Mouse (Mus musculus) hindbrain, embryonic 15.5 days (tissue): ENCODE results near the gene Igfbp5. TPM values are rescaled to one million over a fixed set of nuclear protein-coding genes. Genes with fewer than 3 reads are reported as not detected.
A peak's percentile ranks its signal among the peaks of the same experiment; 100 is the strongest.

Experiments
- ATAC-seq: fragments of 200-750 bp; cut with Nextera tagmentation; 2 replicates; pipeline ENCODE4 v1.8.0; 2017; ENCODE audit warnings: low read depth, moderate number of reproducible peaks, moderate TSS enrichment; ENCODE audit not compliant: low FRiP score
- H3K27ac ChIP-seq: fragments of 300-500 bp; sonication (generic); replicated peaks from 2 replicates; pipeline ENCODE4 v1.5.1; 2015; ENCODE audit warnings: mild to moderate bottlenecking, inconsistent platforms
- H3K27me3 ChIP-seq: fragments of 300-500 bp; sonication (generic); 2 replicates; pipeline ENCODE4 v1.6.1; 2015; ENCODE audit warnings: control low read depth, inconsistent platforms
- H3K36me3 ChIP-seq: fragments of 300-500 bp; sonication (generic); 2 replicates; pipeline ENCODE4 v1.6.1; 2015; ENCODE audit warnings: control low read depth, inconsistent platforms
- H3K4me1 ChIP-seq: fragments of 300-500 bp; sonication (generic); replicated peaks from 2 replicates; pipeline ENCODE4 v1.6.1; 2015; ENCODE audit warnings: control low read depth, inconsistent platforms
- H3K4me2 ChIP-seq: fragments of 300-500 bp; sonication (generic); 2 replicates; pipeline ENCODE4 v1.6.1; 2015; ENCODE audit warnings: moderate library complexity, mild to moderate bottlenecking, inconsistent platforms
- H3K4me3 ChIP-seq: fragments of 300-500 bp; sonication (generic); 2 replicates; pipeline ENCODE4 v1.5.1; 2015; ENCODE audit warnings: mild to moderate bottlenecking, inconsistent platforms
- H3K9ac ChIP-seq: fragments of 300-500 bp; sonication (generic); 2 replicates; pipeline ENCODE4 v1.6.1; 2015; ENCODE audit warnings: inconsistent platforms
- H3K9me3 ChIP-seq: fragments of 300-500 bp; sonication (generic); 2 replicates; pipeline ENCODE4 v1.6.1; 2016; ENCODE audit warnings: control low read depth, inconsistent platforms
- WGBS: fragments of 180-500 bp; shearing (Covaris S2); methylation state at CpG from one replicate; pipeline ENCODE4 v1.1.7; 2015; 5-methylcytosine and 5-hydroxymethylcytosine counted together
- polyA plus RNA-seq: library from polyadenylated mRNA; unstranded; fragments of >200 nt; fragmentation: Nextera tagmentation; extraction: Ambion mirVana; gene quantifications from 2 replicates; pipeline ENCODE4 v1.2.1, GENCODE M21; 2015

Gene Igfbp5
- polyA plus RNA-seq = 48.5 and 56.5 TPM in 2 replicates

- Histone ChIP-seq H3K9me3 (no peaks in the 10 kb centered on the region), H3K9ac (peak within 1 kb of the TSS; percentile 64), H3K36me3 (no peaks in the 10 kb centered on the region), H3K4me3 (peak within 1 kb of the TSS; percentile 54), H3K27ac (peak within 1 kb of the TSS; percentile 78), H3K4me1 (peaks cover 63% of the 10 kb centered on the region), H3K4me2 (peak within 1 kb of the TSS; percentile 98), H3K27me3 (no peaks in the 10 kb centered on the region)
- under 1% methylated on average over 38 of the region's 38 CpGs for WGBS
- ATAC-seq = peak; percentile 56; the same call in 1 of the 2 replicates
Measured at GRCm38 (mm10) chr1:72874287-72875211, at the start of gene Igfbp5. Igfbp5 (minus strand) TSS chr1:72874884.

DNA sequence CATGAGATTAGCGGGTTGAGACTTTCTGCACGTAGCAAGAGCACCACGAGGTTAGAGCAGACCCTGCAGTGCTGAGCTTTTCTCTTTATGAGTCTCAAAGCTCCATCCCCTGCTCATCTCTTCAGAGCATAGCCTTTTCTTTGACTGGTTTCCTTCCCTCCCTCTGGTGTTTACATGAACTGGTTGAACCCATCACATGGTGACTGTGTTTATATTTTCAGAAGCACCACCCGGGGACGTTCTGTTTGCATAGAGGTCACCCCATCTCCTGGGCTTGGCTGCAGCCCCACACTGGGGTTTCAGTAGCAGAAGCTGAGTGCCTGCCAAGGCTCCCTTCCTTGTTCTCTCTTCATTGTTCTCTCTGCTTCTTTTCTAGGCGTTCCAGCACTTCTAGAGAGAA is 40.1 kb upstream of the Igfbp5 start:
- Histone ChIP-seq H3K27me3 (no peaks in the 10 kb centered on the region), H3K4me2 (no peak overlapping the region), H3K9ac (no peak overlapping the region), H3K4me1 (no peaks in the 10 kb centered on the region), H3K4me3 (no peak overlapping the region), H3K9me3 (no peaks in the 10 kb centered on the region), H3K27ac (no peak overlapping the region), H3K36me3 (no peaks in the 10 kb centered on the region)
- no peak for ATAC-seq
- 68% methylated on average over 6 of the region's 6 CpGs for WGBS

- H3K9ac ChIP-seq = no peak overlapping the region
- H3K36me3 ChIP-seq = no peaks in the 10 kb centered on the region
- no peak overlapping the region for H3K4me3 ChIP-seq
- ATAC-seq = no peak
- no peak overlapping the region for H3K4me2 ChIP-seq
- WGBS = 89% methylated on average over 5 of the region's 5 CpGs
- H3K27me3 ChIP-seq = no peaks in the 10 kb centered on the region
- H3K27ac ChIP-seq = no peak overlapping the region
- no peaks in the 10 kb centered on the region for H3K9me3 ChIP-seq
- H3K4me1 ChIP-seq = no peaks in the 10 kb centered on the region
Measured at GRCm38 (mm10) chr1:72913073-72913472, 38.4 kb upstream of the Igfbp5 start.

DNA sequence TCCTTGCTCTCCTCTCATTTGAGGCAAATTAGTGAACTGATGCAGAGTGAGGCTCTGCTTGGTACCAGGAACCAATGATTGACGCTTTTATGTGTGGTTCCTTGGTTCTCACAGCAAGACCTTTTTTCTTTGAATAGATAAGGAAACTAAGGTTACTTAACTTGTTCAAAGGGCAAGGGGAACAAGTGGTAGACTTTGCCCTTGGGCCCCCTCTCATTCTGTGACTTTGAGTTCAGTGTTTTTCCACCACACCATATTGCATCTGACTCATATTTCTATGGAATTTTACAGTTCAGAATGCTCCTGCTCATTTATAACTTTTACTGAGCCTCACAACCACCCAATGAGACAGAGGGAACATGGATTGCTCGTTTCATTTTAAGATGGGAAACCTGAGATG is 21.1 kb upstream of the Igfbp5 start:
- H3K36me3 ChIP-seq = no peaks in the 10 kb centered on the region
- no peak overlapping the region for H3K9ac ChIP-seq
- no peak overlapping the region for H3K4me3 ChIP-seq
- no peak overlapping the region for H3K4me2 ChIP-seq
- H3K27me3 ChIP-seq = no peaks in the 10 kb centered on the region
- no peaks in the 10 kb centered on the region for H3K9me3 ChIP-seq
- no peak overlapping the region for H3K27ac ChIP-seq
- WGBS = 73% methylated on average over 2 of the region's 2 CpGs
- no peaks in the 10 kb centered on the region for H3K4me1 ChIP-seq
- no peak for ATAC-seq

DNA sequence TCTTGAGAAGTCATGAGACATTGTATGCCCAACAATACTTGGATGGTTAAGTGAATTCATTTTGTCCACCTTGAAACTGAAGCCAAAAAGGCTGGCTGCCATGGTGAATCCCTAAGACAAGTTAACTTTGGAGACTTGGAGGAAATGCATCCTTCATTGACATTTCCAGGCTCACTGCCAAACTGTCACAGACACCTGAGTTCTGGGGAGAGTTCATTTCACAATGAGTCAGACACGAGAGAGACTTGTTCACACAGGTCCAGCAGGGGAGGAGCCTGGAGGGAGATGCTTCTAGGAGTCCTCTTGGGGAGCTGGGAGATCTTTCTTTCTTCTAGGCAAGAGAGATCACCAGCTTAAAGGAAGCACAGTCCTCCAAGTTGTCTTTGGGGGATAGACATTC is 13.2 kb upstream of the Igfbp5 start:
- Histone ChIP-seq H3K9me3 (no peaks in the 10 kb centered on the region), H3K36me3 (no peaks in the 10 kb centered on the region), H3K27ac (no peak overlapping the region), H3K27me3 (no peaks in the 10 kb centered on the region), H3K4me1 (no peaks in the 10 kb centered on the region), H3K4me2 (no peak overlapping the region), H3K4me3 (no peak overlapping the region), H3K9ac (no peak overlapping the region)
- WGBS = 45% methylated on average over 1 of the region's 1 CpGs
- ATAC-seq = no peak

DNA sequence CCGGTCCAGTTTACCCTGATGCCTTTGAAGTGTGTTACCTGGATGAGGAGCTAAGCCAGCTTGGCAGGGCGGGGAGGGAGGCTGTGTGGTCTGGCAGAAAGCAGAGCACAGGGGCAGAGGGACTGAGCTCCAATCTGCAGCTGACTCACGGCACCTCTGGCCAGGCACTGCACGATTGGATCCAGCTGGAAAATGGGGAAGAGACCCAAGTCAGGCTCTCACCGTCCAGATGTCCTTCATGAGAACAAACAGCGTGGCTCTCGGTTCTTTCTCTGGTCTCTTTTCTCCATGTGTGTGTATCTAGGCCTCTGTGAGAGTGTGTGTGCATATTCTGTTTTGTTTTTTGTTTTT is 11.1 kb upstream of the Igfbp5 start:
- Histone ChIP-seq H3K9me3 (no peaks in the 10 kb centered on the region), H3K9ac (no peak overlapping the region), H3K4me2 (no peak overlapping the region), H3K4me3 (no peak overlapping the region), H3K36me3 (no peaks in the 10 kb centered on the region), H3K27ac (no peak overlapping the region), H3K27me3 (no peaks in the 10 kb centered on the region), H3K4me1 (no peaks in the 10 kb centered on the region)
- 90% methylated on average over 7 of the region's 7 CpGs for WGBS
- no peak for ATAC-seq

DNA sequence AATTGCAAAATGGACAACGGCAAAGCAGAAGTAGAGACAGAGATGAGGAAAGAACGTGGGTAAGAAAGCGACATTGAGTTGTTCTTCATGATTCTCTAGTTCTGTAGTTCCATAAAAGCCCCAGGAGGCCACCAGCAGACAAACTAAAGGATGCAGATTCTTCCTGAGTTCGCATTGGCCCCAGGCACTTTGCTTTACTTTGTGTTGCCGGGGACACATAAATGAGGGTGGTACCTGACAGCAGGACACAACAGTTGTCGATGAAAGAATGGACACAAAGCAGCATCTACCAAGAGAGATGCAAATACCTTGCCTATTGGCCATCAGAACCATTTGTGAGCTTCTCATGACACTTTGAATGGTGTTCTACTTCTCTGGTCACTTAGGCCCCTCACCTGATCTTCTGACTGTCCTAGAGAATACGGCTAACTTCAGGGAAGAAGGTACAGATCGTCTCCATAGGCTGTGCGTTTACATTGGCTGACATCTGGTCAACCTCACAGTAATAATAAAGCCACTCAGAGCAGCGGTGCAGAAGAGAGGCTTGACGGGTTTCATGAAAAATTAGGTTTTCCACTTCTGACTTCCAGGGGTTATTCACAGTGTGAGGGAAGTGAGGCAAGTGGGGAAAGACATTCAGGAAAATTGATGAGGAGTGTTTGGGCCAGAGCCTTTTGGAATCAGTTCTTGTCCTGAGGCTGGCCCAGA is 10.6 kb upstream of the Igfbp5 start:
- H3K9ac ChIP-seq = no peak overlapping the region
- 88% methylated on average over 11 of the region's 11 CpGs for WGBS
- no peaks in the 10 kb centered on the region for H3K36me3 ChIP-seq
- H3K27ac ChIP-seq = no peak overlapping the region
- H3K9me3 ChIP-seq = no peaks in the 10 kb centered on the region
- H3K4me3 ChIP-seq = no peak overlapping the region
- H3K4me2 ChIP-seq = no peak overlapping the region
- ATAC-seq = no peak
- no peaks in the 10 kb centered on the region for H3K27me3 ChIP-seq
- H3K4me1 ChIP-seq = no peaks in the 10 kb centered on the region

GRCm38 (mm10) chr1:72879319-72879634 is 4.6 kb upstream of the Igfbp5 start:
- no peak overlapping the region for H3K4me2 ChIP-seq

DNA sequence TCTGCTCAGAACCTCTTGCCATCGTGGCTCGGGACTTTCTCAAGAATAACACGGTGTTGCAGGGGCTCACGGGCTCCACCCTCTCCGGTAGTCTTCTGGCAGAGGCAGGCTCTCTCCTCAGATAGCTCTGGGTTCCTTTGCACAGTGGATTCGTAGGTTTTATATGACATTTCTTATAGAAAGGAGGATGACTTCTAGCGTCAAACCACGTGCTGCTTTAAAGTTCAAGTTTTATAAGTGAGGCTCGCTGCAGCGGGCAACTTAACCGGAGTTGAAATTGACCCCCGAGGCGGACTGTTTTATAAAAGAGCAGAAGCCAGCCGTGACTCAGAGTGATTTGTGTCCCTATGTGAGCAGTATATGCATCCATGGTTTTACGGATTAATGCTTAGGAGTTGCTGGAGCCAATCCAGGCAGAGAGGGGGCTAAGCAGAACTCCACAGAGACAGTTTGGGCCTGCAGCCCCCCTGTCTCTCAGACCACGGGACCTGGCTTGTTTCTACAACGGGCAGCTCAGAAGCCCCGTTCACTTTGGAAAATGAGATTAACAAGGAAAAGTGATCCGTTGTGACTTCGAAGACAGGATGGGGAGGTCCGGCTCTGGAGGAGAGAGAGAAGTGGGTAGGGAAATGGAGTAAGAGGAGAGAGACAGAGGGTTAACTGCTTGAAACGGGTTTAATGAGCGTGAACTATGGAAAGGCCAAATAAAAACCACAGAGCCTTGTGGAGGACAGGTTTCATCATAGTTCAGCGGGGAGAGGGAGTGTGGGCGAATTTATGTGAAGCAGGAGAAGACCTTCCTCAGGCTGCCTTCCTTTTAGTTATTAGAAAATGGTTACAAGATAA is 4.0 kb upstream of the Igfbp5 start:
- H3K9ac ChIP-seq = no peak overlapping the region
- no peak for ATAC-seq
- H3K27me3 ChIP-seq = no peaks in the 10 kb centered on the region
- H3K9me3 ChIP-seq = no peaks in the 10 kb centered on the region
- no peak overlapping the region for H3K27ac ChIP-seq
- 58% methylated on average over 25 of the region's 25 CpGs for WGBS
- no peaks in the 10 kb centered on the region for H3K36me3 ChIP-seq
- H3K4me1 ChIP-seq = peaks cover 36% of the 10 kb centered on the region
- no peak overlapping the region for H3K4me3 ChIP-seq
- peak overlapping the region; percentile 47 for H3K4me2 ChIP-seq

More at GRCm38 (mm10) chr1:72879319-72879634, 4.6 kb upstream of the Igfbp5 start:
- no peak for ATAC-seq
- peaks cover 30% of the 10 kb centered on the region for H3K4me1 ChIP-seq
- no peak overlapping the region for H3K4me3 ChIP-seq
- H3K27ac ChIP-seq = no peak overlapping the region
- no peak overlapping the region for H3K9ac ChIP-seq
- H3K9me3 ChIP-seq = no peaks in the 10 kb centered on the region
- 51% methylated on average over 4 of the region's 4 CpGs for WGBS
- H3K36me3 ChIP-seq = no peaks in the 10 kb centered on the region
- H3K27me3 ChIP-seq = no peaks in the 10 kb centered on the region

GRCm38 (mm10) chr1:72877892-72878291 is 3.2 kb upstream of the Igfbp5 start:
- Histone ChIP-seq H3K9me3 (no peaks in the 10 kb centered on the region), H3K27ac (no peak overlapping the region), H3K27me3 (no peaks in the 10 kb centered on the region), H3K4me2 (peak overlapping the region; percentile 47), H3K36me3 (no peaks in the 10 kb centered on the region), H3K4me3 (no peak overlapping the region), H3K9ac (no peak overlapping the region), H3K4me1 (peaks cover 44% of the 10 kb centered on the region)
- ATAC-seq = peak; percentile 48; the same call in 1 of the 2 replicates
- 7% methylated on average over 3 of the region's 3 CpGs for WGBS

GRCm38 (mm10) chr1:72876111-72876510 is 1.4 kb upstream of the Igfbp5 start:
- no peak overlapping the region for H3K27ac ChIP-seq
- 42% methylated on average over 3 of the region's 3 CpGs for WGBS
- H3K27me3 ChIP-seq = no peaks in the 10 kb centered on the region
- no peaks in the 10 kb centered on the region for H3K9me3 ChIP-seq
- peak overlapping the region; percentile 98 for H3K4me2 ChIP-seq
- ATAC-seq = no peak
- no peaks in the 10 kb centered on the region for H3K36me3 ChIP-seq
- H3K9ac ChIP-seq = no peak overlapping the region
- H3K4me3 ChIP-seq = no peak overlapping the region
- H3K4me1 ChIP-seq = peaks cover 48% of the 10 kb centered on the region

- Histone ChIP-seq H3K27me3 (no peaks in the 10 kb centered on the region), H3K9ac (no peak overlapping the region), H3K4me1 (peaks cover 52% of the 10 kb centered on the region)
Measured at GRCm38 (mm10) chr1:72875708-72876107, 1.0 kb upstream of the Igfbp5 start.

More at GRCm38 (mm10) chr1:72875708-72876107, 1.0 kb upstream of the Igfbp5 start:
- H3K27ac ChIP-seq = no peak overlapping the region
- no peaks in the 10 kb centered on the region for H3K36me3 ChIP-seq
- no peak for ATAC-seq
- WGBS = 6% methylated on average over 3 of the region's 3 CpGs
- no peak overlapping the region for H3K4me3 ChIP-seq
- peak overlapping the region; percentile 98 for H3K4me2 ChIP-seq
- H3K9me3 ChIP-seq = no peaks in the 10 kb centered on the region
